Mouse (Mus musculus) forebrain, embryonic 16.5 days (tissue): ENCODE measurements at regions not wholly inside any gene's neighbourhood (a gene's known extent, or its start where the extent isn't known, plus 50 kb on each side); places are given as distances from the start of the nearest gene placed in this dataset.

Experiments
- ATAC-seq: fragments of 200-750 bp; cut with Nextera tagmentation; 2 replicates; pipeline ENCODE4 v1.8.0; 2017; ENCODE audit warnings: mild to moderate bottlenecking, moderate library complexity
- H3K27ac ChIP-seq: fragments of 300-500 bp; sonication (generic); 2 replicates; pipeline ENCODE4 v1.5.1; 2014; ENCODE audit warnings: low read length, control low read depth
- H3K27me3 ChIP-seq: fragments of 300-500 bp; sonication (generic); replicated peaks from 2 replicates; pipeline ENCODE4 v1.6.1; 2014; ENCODE audit warnings: low read length; ENCODE audit not compliant: control insufficient read depth, insufficient read depth
- H3K36me3 ChIP-seq: fragments of 300-500 bp; sonication (generic); 2 replicates; pipeline ENCODE4 v1.6.1; 2014; ENCODE audit not compliant: control insufficient read depth, insufficient read depth
- H3K4me1 ChIP-seq: fragments of 300-500 bp; sonication (generic); replicated peaks from 2 replicates; pipeline ENCODE4 v1.6.1; 2014; ENCODE audit warnings: low read length; ENCODE audit not compliant: control insufficient read depth, insufficient read depth
- H3K4me2 ChIP-seq: fragments of 300-500 bp; sonication (generic); 2 replicates; pipeline ENCODE4 v1.6.1; 2014; ENCODE audit warnings: mild to moderate bottlenecking, low read length, control low read depth
- H3K4me3 ChIP-seq: fragments of 300-500 bp; sonication (generic); replicated peaks from 2 replicates; pipeline ENCODE4 v1.5.1; 2014; ENCODE audit warnings: mild to moderate bottlenecking, low read length, control low read depth
- H3K9ac ChIP-seq: fragments of 300-500 bp; sonication (generic); replicated peaks from 2 replicates; pipeline ENCODE4 v1.6.1; 2014; ENCODE audit warnings: low read depth, low read length, control low read depth
- H3K9me3 ChIP-seq: fragments of 300-500 bp; sonication (generic); 2 replicates; pipeline ENCODE4 v1.6.1; 2016; ENCODE audit warnings: low read length; ENCODE audit not compliant: control insufficient read depth
- WGBS: fragments of 180-500 bp; shearing (Covaris S2); extraction: QIAGEN DNeasy Blood & Tissue Kit; methylation state at CpG from one replicate; pipeline ENCODE4 v1.1.7; 2014; 5-methylcytosine and 5-hydroxymethylcytosine counted together

DNA sequence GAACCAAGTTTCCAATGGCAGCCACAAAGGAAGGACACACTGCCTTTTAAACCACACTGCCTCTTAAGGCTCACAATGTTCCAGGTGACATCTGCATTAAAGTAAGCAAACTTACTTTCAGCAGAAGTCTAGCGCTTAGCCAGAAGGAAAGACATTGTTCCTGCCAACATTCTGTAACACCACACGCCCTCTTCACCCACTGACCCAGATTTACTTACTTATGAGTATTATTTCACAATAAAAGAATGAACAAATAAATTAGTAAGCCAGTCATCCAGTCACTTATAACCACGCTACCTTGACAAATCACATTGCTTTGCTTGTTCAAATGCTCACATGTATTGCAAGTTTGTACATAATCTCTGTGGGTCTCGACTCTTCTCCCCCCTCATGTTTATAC, 173.9 kb downstream of the Brms1l start:
- no peak for ATAC-seq
- WGBS: 78% methylated on average over 4 of the region's 4 CpGs
- no peak overlapping the region for H3K27ac ChIP-seq
- H3K4me3 ChIP-seq: no peak overlapping the region
- H3K4me1 ChIP-seq: peaks cover 2% of the 10 kb centered on the region; the same call in 1 of the 2 replicates
- H3K9ac ChIP-seq: no peak overlapping the region
- peaks cover 14% of the 10 kb centered on the region for H3K27me3 ChIP-seq
- H3K4me2 ChIP-seq: no peak overlapping the region
- no peaks in the 10 kb centered on the region for H3K9me3 ChIP-seq
- no peaks in the 10 kb centered on the region for H3K36me3 ChIP-seq

DNA sequence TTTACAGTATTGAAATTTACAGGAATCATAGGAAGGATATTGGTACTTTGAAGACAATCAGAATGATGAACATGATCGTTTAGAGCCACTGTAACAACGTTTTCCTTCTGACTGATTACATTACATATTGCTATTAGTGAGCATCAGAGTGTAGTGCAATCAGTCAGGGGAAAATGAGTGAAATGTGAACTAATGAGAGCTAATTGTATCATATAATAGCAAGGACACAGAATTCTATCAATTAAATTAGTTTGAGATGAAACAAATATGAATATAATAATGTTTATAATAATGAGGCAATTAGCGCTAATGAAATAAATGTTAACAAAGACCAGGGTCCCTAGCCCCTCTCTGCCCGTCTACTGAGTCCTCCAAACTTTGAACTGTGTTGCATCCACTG, 169.7 kb downstream of the Brms1l start:
- Histone ChIP-seq H3K36me3 (no peaks in the 10 kb centered on the region), H3K4me3 (no peak overlapping the region), H3K27me3 (peaks cover 27% of the 10 kb centered on the region), H3K4me2 (no peak overlapping the region), H3K27ac (no peak overlapping the region), H3K9ac (no peak overlapping the region), H3K9me3 (no peaks in the 10 kb centered on the region), H3K4me1 (peaks cover 7% of the 10 kb centered on the region; the same call in 1 of the 2 replicates)
- no peak for ATAC-seq
- 52% methylated on average over 4 of the region's 4 CpGs for WGBS

DNA sequence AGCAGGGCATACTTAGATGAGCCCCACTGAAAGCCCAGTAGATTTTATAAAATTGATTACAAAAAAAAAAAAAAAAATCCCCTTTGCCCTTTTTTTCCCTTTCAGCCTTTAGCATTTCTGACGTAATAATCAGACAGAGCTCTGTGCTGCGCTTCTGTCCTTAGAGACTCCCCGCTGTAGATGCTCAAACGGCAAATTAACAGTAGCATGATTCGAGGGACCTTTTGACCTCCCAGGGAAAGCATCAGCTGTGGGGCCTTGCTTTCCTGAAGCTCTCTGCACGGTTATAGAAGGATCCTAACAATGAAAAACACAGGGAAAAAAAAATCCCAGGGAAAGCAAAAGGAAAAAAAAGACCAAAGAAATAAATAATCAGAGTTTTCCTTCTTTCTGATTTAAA, 169.2 kb downstream of the Brms1l start:
- Histone ChIP-seq H3K4me3 (no peak overlapping the region), H3K27me3 (peaks cover 27% of the 10 kb centered on the region), H3K36me3 (no peaks in the 10 kb centered on the region), H3K9me3 (no peaks in the 10 kb centered on the region), H3K9ac (no peak overlapping the region), H3K27ac (no peak overlapping the region), H3K4me2 (no peak overlapping the region), H3K4me1 (peaks cover 7% of the 10 kb centered on the region; the same call in 1 of the 2 replicates)
- WGBS: 5% methylated on average over 6 of the region's 6 CpGs
- ATAC-seq: no peak

DNA sequence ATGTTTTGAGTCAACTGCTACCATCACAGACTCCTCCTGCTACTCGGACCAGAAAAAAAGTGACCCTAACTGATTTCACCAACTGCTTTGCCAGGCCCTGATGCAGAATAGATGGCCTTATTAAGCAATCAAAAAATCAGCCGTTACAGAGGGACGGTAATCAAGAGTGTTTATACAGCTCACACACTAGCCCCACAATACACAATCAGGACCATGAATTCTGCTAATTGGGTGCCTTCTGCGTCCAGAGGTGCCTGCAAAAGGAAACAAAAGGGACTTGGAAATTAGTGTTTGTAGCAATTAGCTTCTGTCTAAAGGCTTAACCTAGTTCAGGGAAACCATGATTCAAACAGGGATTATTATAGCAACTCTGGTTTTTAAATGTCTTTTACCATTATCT, 168.4 kb downstream of the Brms1l start:
- no peak overlapping the region for H3K27ac ChIP-seq
- H3K9ac ChIP-seq: no peak overlapping the region
- peak; percentile 91 for ATAC-seq
- H3K9me3 ChIP-seq: no peaks in the 10 kb centered on the region
- peaks cover 7% of the 10 kb centered on the region; the same call in 1 of the 2 replicates for H3K4me1 ChIP-seq
- H3K27me3 ChIP-seq: peaks cover 27% of the 10 kb centered on the region
- H3K36me3 ChIP-seq: no peaks in the 10 kb centered on the region
- no peak overlapping the region for H3K4me3 ChIP-seq
- no peak overlapping the region for H3K4me2 ChIP-seq
- 1% methylated on average over 4 of the region's 4 CpGs for WGBS

DNA sequence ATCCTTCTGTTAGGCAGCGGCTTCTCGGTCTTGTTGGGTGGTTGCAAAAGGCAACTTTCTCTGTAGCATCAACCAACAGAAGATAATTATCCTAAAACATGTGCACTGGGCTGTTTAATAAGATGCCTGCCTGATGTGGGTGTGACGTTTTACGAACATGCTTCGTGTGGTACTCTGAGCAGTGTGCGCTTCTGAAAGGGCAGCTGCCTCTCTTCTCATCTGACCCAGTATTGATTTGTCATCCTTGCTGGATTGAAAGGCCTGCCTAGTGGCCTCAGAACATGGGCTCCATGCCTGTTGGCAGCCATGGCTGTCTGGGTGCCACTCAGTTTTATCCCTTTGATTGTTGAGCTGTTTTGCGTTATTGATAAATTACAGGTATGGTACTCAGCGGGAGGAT, 167.4 kb downstream of the Brms1l start:
- no peaks in the 10 kb centered on the region for H3K36me3 ChIP-seq
- WGBS: 63% methylated on average over 8 of the region's 8 CpGs
- H3K27me3 ChIP-seq: peaks cover 27% of the 10 kb centered on the region
- H3K27ac ChIP-seq: no peak overlapping the region
- H3K9ac ChIP-seq: no peak overlapping the region
- no peak overlapping the region for H3K4me3 ChIP-seq
- H3K4me1 ChIP-seq: peaks cover 7% of the 10 kb centered on the region; the same call in 1 of the 2 replicates
- ATAC-seq: no peak
- H3K9me3 ChIP-seq: no peaks in the 10 kb centered on the region
- no peak overlapping the region; the same call in 1 of the 2 replicates for H3K4me2 ChIP-seq

DNA sequence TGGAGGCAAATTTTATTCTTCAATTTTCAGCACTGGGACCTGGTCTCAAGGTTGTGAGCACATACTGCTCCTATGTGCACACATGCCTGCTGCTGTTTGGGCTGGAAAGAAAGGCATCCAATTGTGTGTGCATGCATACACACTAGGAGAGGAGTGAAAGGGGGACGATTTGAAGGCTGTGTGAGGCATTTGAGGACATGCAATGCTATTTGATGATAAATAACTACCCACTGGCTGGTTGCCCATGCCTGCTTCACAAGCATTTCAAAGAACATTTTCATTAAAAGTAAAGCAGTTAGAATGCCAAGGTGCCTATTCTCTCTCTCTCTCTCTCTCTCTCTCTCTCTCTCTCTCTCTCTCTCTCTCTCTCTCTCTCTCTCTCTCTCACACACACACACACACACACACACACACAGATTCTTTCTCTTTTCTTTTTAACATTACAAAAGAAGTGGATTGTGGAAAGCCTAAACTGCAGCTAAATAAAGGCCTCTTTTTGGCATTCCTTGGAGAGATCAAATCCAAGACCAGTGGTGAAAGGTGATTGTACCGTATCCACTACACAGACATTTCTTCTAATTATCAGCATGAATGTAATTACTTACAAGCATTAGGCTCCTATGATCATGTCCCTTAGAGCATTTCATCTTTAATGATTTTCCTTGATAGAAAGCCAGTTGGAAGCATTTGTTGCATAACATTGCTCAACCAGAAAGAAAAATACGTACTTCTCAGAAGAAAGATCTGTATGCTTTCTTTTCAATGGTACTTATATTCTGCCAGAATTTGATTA, 160.7 kb downstream of the Brms1l start:
- Histone ChIP-seq H3K4me1 (no peaks in the 10 kb centered on the region), H3K9me3 (no peaks in the 10 kb centered on the region), H3K4me3 (no peak overlapping the region), H3K36me3 (no peaks in the 10 kb centered on the region), H3K27me3 (peaks cover 6% of the 10 kb centered on the region; the same call in 1 of the 2 replicates), H3K27ac (no peak overlapping the region), H3K4me2 (no peak overlapping the region), H3K9ac (no peak overlapping the region)
- 21% methylated on average over 3 of the region's 3 CpGs for WGBS
- ATAC-seq: no peak

DNA sequence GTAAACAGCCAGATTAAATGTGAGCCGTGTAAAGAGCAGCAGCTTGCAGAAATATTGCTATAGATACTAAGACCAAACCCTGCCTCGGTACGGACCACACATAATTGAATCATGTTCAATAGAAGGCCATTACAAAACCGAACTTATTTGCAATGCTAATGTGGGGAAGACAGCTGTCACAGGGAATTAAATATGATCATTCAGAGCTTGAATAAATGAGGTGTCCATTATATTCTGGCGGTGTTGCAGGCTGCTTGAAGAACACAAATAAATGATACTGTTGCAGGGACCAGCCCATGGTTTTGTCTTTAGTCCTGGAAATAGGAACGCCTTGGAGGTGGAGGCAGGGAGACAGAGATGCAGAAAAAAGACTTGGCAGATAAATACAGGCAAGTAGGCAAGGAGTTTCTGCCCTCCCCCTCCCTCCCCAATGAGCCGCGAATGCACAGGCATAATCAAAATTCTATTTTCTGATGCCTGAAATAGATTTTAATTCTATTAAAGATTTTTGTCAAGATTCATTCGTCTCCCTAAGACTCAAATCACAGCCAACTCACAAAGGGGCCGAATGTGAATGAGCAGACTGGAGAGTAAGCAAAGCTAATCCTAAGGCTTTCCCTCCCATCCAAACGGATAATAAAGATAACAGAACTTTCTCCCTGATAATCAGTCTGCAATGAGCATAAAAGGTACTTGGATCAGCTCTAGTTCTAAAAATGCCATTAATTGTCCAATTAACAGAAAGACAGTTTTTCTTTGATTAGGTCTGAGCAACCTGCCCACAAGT, 147.6 kb downstream of the Brms1l start:
- Histone ChIP-seq H3K27ac (no peak overlapping the region), H3K4me1 (peaks cover 9% of the 10 kb centered on the region), H3K27me3 (no peaks in the 10 kb centered on the region; the same call in 1 of the 2 replicates), H3K4me2 (peak overlapping the region; percentile 41), H3K9me3 (no peaks in the 10 kb centered on the region), H3K9ac (no peak overlapping the region), H3K4me3 (peak overlapping the region; percentile 13), H3K36me3 (no peaks in the 10 kb centered on the region)
- peak; percentile 91 for ATAC-seq
- 8% methylated on average over 11 of the region's 11 CpGs for WGBS

DNA sequence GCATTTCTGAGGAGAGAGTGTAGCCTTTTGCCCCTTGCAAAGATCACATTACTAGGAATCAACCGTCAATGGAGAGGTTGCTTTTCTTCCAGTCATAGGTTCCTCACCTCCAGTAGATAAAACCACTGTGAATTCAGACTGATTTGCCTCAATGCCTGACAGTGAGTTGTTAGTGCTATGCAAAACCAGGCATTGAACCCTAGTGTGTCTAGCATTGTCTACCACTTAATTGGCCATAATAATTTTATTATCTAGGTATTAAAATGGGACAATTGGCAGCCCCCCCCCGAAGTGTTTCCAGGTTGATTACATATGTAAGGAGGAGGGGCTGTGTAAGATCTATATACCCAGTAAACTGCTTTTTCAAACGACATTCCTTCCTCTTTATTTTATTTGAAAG, 147.0 kb downstream of the Brms1l start:
- no peak overlapping the region for H3K27ac ChIP-seq
- peak; percentile 51 for ATAC-seq

DNA sequence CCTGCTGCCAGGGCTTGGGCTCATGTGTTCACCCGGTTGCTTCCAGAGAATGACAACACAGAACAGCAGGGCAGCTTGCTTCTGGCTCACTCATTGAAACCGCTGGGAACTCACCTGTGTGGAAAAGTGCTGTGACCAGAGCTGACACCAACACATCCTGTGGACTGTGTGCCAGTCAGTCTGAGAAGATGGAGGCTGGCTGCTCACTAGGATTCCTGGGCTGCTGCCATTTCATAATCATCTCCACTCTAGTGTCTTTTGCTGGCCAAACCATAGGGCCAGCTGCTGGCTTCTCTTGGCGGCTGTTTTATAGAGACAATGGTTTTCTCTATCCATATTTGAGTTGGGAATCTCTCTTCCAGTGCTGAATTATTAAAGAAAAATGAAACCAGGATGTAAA, 138.1 kb downstream of the Brms1l start:
- no peaks in the 10 kb centered on the region for H3K36me3 ChIP-seq
- no peaks in the 10 kb centered on the region for H3K27me3 ChIP-seq
- no peak overlapping the region for H3K4me2 ChIP-seq
- no peak overlapping the region for H3K27ac ChIP-seq
- H3K4me1 ChIP-seq: no peaks in the 10 kb centered on the region
- H3K4me3 ChIP-seq: no peak overlapping the region
- ATAC-seq: no peak
- H3K9ac ChIP-seq: no peak overlapping the region
- H3K9me3 ChIP-seq: no peaks in the 10 kb centered on the region
- 72% methylated on average over 3 of the region's 3 CpGs for WGBS

More for the DNA sequence above, 147.0 kb downstream of the Brms1l start:
- Histone ChIP-seq H3K9ac (no peak overlapping the region), H3K4me2 (peak overlapping the region; percentile 41; the same call in 1 of the 2 replicates), H3K4me1 (peaks cover 9% of the 10 kb centered on the region), H3K27me3 (no peaks in the 10 kb centered on the region; the same call in 1 of the 2 replicates), H3K36me3 (no peaks in the 10 kb centered on the region), H3K4me3 (no peak overlapping the region), H3K9me3 (no peaks in the 10 kb centered on the region)
- WGBS: 24% methylated on average over 3 of the region's 3 CpGs
